Mouse (Mus musculus) neural tube, embryonic 15.5 days (tissue): ENCODE results near the gene Lrrc23. TPM values are rescaled to one million over a fixed set of nuclear protein-coding genes. Genes with fewer than 3 reads are reported as not detected.

ENCODE experiments used
- ATAC-seq: fragments of 200-750 bp; cut with Nextera tagmentation; 2 replicates; pipeline ENCODE4 v1.8.0; 2017; ENCODE audit warnings: mild to moderate bottlenecking, moderate TSS enrichment, moderate library complexity; ENCODE audit not compliant: low FRiP score
- H3K27ac ChIP-seq: fragments of 300-500 bp; sonication (generic); replicated peaks from 2 replicates; pipeline ENCODE4 v1.5.1; 2015; ENCODE audit warnings: mild to moderate bottlenecking, inconsistent platforms
- H3K27me3 ChIP-seq: fragments of 300-500 bp; sonication (generic); replicated peaks from 2 replicates; pipeline ENCODE4 v1.6.1; 2015; ENCODE audit warnings: inconsistent platforms
- H3K36me3 ChIP-seq: fragments of 300-500 bp; sonication (generic); 2 replicates; pipeline ENCODE4 v1.6.1; 2015; ENCODE audit warnings: inconsistent platforms
- H3K4me1 ChIP-seq: fragments of 300-500 bp; sonication (generic); 2 replicates; pipeline ENCODE4 v1.6.1; 2015; ENCODE audit warnings: inconsistent platforms
- H3K4me2 ChIP-seq: fragments of 300-500 bp; sonication (generic); 2 replicates; pipeline ENCODE4 v1.6.1; 2015; ENCODE audit warnings: inconsistent platforms, mild to moderate bottlenecking, moderate library complexity
- H3K4me3 ChIP-seq: fragments of 300-500 bp; sonication (generic); replicated peaks from 2 replicates; pipeline ENCODE4 v1.5.1; 2015; ENCODE audit warnings: mild to moderate bottlenecking, inconsistent platforms
- H3K9ac ChIP-seq: fragments of 300-500 bp; sonication (generic); replicated peaks from 2 replicates; pipeline ENCODE4 v1.6.1; 2015; ENCODE audit warnings: mild to moderate bottlenecking, inconsistent platforms
- H3K9me3 ChIP-seq: fragments of 300-500 bp; sonication (generic); replicated peaks from 2 replicates; pipeline ENCODE4 v1.6.1; 2016; ENCODE audit warnings: inconsistent platforms
- whole genome bisulfite sequencing: fragments of 180-500 bp; shearing (Covaris S2); methylation state at CpG from one replicate; pipeline ENCODE4 v1.1.7; 2015; ENCODE audit warnings: mixed read lengths; 5-methylcytosine and 5-hydroxymethylcytosine counted together
- polyA plus RNA-seq: library from polyadenylated mRNA; unstranded; fragments of >200 nt; fragmentation: Nextera tagmentation; extraction: Ambion mirVana; gene quantifications from 2 replicates; pipeline ENCODE4 v1.2.1, GENCODE M21; 2015

The Lrrc23 gene
- 1.5 and 1.7 TPM in 2 replicates for polyA plus RNA-seq

DNA sequence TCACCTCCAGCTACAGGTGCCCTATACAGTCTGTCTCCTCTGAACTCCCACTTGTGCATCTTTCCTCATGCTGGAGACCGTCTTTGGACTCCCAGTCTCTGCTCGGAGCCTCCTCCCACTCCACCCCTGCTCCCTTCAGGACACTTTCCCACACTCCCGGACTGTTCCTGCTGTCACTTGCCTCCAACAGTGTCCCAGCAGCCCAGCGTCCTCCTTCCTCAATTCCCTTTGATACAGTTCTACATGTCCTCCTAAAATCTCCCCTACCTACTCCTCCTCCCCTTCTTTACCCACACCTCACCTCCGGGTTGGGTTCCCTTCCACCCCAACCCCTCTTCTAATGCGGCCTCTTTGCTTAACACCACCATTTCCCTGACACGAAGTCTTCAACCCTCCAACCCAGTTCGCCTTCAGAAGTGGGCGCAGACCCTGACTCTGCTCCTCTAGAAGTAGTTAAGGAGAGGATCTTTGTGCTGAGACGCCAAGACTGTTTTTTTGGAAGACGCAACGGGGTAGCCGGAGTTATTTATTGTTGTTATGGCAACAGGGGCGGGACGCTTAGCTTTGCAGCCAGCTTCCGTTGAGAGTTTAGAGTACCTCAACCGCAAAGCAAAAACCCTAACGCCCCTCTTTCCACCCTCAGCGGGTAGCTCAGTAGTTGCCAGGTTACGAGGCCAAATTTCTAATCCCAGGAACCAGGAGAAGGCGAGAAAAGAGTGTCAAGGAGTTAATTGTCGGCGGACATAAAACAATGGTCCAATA is at the start of gene Lrrc23:
Gene Lrrc23, minus strand, starts transcription at position 506 of the 762 bp plus-strand sequence.
- H3K27me3 ChIP-seq: 0 out of 2 replicates have a peak, but pooled peaks cover 4% of the 10 kb centered on the region
- WGBS: 3% methylated on average over 23 of the region's 23 CpGs
- H3K36me3 ChIP-seq: no peaks in the 10 kb centered on the region
- peaks cover 22% of the 10 kb centered on the region for H3K4me1 ChIP-seq
- peak; percentile 62; the same call in 1 of the 2 replicates for ATAC-seq
- H3K9me3 ChIP-seq: no peaks in the 10 kb centered on the region
- H3K4me2 ChIP-seq: peak within 1 kb of the TSS; percentile 71
- H3K4me3 ChIP-seq: peak within 1 kb of the TSS; percentile 39
- H3K9ac ChIP-seq: peak within 1 kb of the TSS; percentile 32; the same call in 1 of the 2 replicates
- no peak within 1 kb of the TSS; the same call in 1 of the 2 replicates for H3K27ac ChIP-seq

DNA sequence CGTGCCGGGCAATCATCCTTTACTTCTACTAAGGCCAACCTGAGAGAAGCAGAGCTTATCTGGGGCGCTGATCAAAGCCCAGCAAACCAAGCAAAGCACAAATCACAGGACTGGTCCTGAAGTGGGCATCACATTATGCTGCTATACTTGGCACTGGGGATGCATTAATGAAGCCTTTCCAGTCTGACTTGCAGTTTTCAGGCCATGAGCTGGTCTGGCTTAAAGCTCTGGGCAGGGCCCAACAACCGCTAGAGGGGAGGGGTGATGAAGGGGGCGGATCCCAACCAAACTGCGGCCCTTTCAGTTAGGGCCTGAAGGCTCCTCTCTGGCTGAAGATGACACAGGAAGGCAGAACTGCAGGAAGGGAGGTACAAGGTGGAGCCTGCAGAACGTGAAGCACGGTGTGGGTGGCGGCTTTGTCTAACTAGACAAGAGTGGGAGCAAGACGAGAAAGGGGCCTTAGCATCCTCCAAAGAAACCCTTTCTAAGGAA is 48.6 kb upstream of the Lrrc23 start:
- Histone ChIP-seq H3K9me3 (no peaks in the 10 kb centered on the region), H3K27me3 (no peaks in the 10 kb centered on the region), H3K36me3 (peaks cover 32% of the 10 kb centered on the region), H3K4me3 (peak overlapping the region; percentile 75), H3K9ac (peak overlapping the region; percentile 68), H3K4me2 (peak overlapping the region; percentile 90), H3K27ac (peak overlapping the region; percentile 90), H3K4me1 (peaks cover 23% of the 10 kb centered on the region)
- no peak for ATAC-seq
- 21% methylated on average over 10 of the region's 10 CpGs for WGBS

DNA sequence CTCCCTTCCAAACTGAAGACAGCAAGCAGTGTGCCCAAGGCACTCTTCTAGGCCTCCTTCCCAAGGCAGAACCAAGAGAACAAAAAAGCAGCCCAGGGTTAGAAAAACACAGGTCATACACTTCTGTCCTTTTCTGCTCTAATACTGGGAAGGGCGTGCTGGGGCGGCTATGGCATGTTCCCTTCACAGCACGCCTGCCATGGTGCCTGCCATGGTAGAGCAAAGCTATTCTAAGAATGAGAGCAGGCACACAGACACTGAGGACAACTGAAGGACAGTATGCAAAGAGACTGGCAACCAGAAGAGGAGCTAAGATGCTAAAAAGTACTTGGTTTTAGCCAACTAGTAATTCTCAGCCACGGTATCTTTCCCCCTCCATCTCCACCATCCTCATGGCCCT is 42.5 kb upstream of the Lrrc23 start:
- H3K4me2 ChIP-seq: no peak overlapping the region
- H3K27me3 ChIP-seq: no peaks in the 10 kb centered on the region
- H3K9ac ChIP-seq: no peak overlapping the region
- 94% methylated on average over 4 of the region's 4 CpGs for WGBS
- H3K36me3 ChIP-seq: peaks cover 93% of the 10 kb centered on the region
- H3K4me3 ChIP-seq: no peak overlapping the region
- no peak for ATAC-seq
- H3K4me1 ChIP-seq: peaks cover under 1% of the 10 kb centered on the region; the same call in 1 of the 2 replicates
- H3K27ac ChIP-seq: no peak overlapping the region
- H3K9me3 ChIP-seq: no peaks in the 10 kb centered on the region

DNA sequence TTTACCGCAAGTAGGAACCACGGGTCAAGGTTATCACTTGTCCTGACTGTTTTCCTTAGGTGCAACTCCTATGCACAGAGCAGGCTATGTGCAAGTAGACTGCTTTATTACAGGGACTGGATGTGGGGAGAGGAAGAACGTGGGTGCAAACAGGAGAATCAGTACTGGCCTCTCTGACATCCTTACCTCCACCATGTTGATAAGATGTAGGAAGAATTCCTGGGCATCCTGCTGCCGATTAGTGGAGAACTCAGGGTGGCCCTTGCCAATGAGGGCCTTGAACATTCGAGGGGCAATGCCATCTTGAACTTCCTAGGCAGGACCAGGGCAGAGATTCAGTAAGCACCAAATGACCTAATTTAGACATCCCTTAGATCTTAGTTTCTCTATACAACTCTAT is 41.4 kb upstream of the Lrrc23 start:
- no peak for ATAC-seq
- no peak overlapping the region for H3K4me2 ChIP-seq
- no peaks in the 10 kb centered on the region for H3K4me1 ChIP-seq
- H3K4me3 ChIP-seq: no peak overlapping the region
- 96% methylated on average over 5 of the region's 5 CpGs for WGBS
- H3K27ac ChIP-seq: no peak overlapping the region
- H3K9ac ChIP-seq: no peak overlapping the region
- H3K36me3 ChIP-seq: peaks cover 100% of the 10 kb centered on the region
- H3K9me3 ChIP-seq: no peaks in the 10 kb centered on the region
- H3K27me3 ChIP-seq: no peaks in the 10 kb centered on the region

DNA sequence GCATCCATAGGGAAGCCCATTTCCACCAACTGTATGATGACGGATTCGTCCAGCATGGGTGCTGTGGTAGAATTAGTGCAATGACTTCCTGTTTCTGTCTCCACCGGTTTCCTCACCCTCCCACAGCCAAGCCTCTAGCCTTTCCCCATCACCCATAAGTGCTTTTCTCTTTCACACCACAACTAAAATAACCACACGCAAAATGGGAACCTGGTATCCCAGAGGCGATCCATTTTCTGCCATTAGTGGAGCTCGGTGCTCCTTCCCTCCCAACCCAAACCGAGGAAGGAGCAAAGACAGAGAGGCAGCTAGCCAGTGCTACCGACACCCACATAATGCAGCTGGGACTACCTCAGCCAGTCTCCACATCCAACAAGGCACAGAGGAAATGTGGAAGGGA is 38.4 kb upstream of the Lrrc23 start:
- H3K4me1 ChIP-seq: peaks cover 16% of the 10 kb centered on the region
- no peaks in the 10 kb centered on the region for H3K27me3 ChIP-seq
- H3K36me3 ChIP-seq: peaks cover 76% of the 10 kb centered on the region
- no peak overlapping the region for H3K9ac ChIP-seq
- no peak overlapping the region for H3K27ac ChIP-seq
- H3K4me3 ChIP-seq: no peak overlapping the region
- H3K4me2 ChIP-seq: no peak overlapping the region
- ATAC-seq: no peak
- no peaks in the 10 kb centered on the region for H3K9me3 ChIP-seq
- 91% methylated on average over 8 of the region's 8 CpGs for WGBS

DNA sequence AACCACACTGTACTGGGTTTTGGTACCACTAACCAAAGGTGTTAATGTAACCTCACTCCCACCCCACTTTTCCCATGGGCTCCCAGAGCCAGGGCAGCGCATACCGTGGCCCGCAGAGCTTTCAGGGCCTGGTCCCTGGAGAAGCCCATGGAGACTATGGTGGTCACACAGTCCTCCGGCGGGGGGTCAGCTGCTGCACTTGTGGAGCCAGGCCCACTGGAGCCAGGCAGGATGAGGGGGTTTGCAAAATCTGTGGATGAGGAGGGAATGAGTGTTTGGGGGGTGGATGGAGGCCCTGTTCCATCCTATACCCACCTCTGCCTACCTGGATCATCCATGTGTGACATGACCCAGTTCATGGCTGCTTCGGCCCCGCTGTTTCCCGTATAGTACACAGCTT is 38.0 kb upstream of the Lrrc23 start:
- Histone ChIP-seq H3K4me3 (no peak overlapping the region), H3K27me3 (no peaks in the 10 kb centered on the region), H3K9me3 (no peaks in the 10 kb centered on the region), H3K4me1 (peaks cover 20% of the 10 kb centered on the region), H3K27ac (no peak overlapping the region), H3K36me3 (peaks cover 72% of the 10 kb centered on the region), H3K4me2 (no peak overlapping the region), H3K9ac (no peak overlapping the region)
- ATAC-seq: no peak
- WGBS: 96% methylated on average over 8 of the region's 8 CpGs

DNA sequence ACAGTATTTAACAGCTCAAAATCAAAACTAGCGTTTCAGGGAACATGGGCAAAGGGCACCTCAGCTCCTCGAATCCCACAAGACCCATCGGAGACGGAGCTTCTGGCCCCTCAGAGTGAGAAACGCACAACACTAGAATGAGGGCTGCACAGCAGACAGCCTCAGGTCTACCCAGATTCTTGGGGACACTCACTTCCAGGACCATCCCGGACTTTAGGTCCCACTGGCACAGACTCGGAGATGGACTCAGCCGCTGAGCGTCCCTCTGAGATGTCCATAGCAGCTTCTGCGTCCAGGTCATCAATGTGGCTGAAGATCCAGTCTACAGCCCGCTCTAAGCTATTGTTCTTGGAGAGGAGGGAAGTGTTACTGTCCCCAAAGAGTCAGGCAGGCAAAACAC is 37.6 kb upstream of the Lrrc23 start:
- Histone ChIP-seq H3K4me2 (no peak overlapping the region), H3K27me3 (no peaks in the 10 kb centered on the region), H3K4me1 (peaks cover 24% of the 10 kb centered on the region), H3K36me3 (peaks cover 67% of the 10 kb centered on the region), H3K4me3 (no peak overlapping the region), H3K9me3 (no peaks in the 10 kb centered on the region), H3K9ac (no peak overlapping the region), H3K27ac (no peak overlapping the region)
- ATAC-seq: no peak
- WGBS: 95% methylated on average over 11 of the region's 11 CpGs

DNA sequence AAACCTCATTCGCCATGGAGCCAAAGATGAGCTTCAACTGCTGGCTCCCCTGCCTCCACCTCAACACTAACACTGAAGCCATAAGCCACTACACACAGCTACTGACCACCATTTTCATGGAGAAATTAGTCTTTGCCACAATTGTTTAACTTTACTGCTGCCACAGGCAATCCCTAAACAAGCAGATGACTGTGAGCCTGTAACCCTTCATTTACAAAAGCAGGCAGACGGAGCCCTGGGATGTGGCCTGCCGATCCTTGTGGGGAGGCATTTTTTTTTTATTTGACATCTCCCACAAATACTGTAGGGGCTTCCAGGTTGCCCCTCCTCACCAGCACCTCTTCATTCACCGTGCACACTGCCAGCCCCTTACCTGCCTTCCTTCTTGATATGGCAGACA is 37.1 kb upstream of the Lrrc23 start:
- peaks cover 65% of the 10 kb centered on the region for H3K36me3 ChIP-seq

DNA sequence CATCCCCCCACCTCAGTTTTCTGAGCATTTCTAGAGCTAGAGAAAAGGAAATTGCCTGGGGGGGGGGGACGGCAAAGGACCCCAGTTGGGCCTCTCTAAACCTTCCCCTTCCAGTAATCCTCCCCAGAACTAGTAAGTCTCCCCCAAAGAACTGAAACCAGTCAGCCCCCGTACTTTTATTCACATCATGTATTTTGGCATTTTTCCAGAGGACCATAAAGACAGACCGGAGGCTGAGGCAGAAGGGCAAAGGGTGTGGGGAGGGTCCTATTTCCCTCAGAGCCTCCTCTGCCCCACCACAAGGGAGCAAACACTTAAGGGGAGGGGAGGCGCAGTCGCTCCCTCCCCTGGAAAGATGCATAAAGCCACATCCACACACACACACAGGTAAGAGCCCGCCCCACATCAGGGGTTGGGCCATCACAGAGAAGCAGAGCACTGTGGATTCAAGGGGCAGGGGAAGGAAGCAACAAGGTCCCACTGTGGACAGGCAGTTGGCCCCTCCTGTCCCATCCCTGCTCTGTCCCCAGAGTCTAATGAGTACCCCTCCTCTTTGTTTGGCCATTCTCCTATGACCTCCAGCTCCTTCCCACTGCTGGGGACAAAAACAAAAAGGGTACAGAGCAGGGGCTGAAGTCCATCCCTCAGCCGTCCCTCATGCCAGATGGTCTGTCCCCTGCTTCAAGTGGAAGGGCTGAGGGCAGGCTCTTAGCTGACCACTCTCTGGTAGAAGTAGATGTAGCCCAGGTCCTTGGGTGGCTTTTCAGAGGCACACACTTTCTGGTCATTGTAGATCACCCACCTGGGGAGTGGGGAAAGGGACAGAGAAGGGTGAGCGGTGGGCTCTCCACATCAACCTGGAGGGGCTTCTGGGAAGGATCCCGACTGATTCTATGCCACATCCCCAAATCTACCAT is 35.6 kb upstream of the Lrrc23 start:
- Histone ChIP-seq H3K27ac (peak overlapping the region; percentile 89; the same call in 1 of the 2 replicates), H3K36me3 (peaks cover 60% of the 10 kb centered on the region), H3K9me3 (no peaks in the 10 kb centered on the region), H3K27me3 (no peaks in the 10 kb centered on the region), H3K4me3 (no peak overlapping the region), H3K4me2 (peak overlapping the region; percentile 79), H3K4me1 (peaks cover 34% of the 10 kb centered on the region), H3K9ac (no peak overlapping the region)
- no peak for ATAC-seq
- 65% methylated on average over 8 of the region's 9 CpGs for WGBS

More for the DNA sequence above, 37.1 kb upstream of the Lrrc23 start:
- H3K27me3 ChIP-seq: no peaks in the 10 kb centered on the region
- 95% methylated on average over 4 of the region's 4 CpGs for WGBS
- no peak overlapping the region for H3K27ac ChIP-seq
- no peak overlapping the region for H3K4me2 ChIP-seq
- H3K4me3 ChIP-seq: no peak overlapping the region
- peaks cover 29% of the 10 kb centered on the region for H3K4me1 ChIP-seq
- no peak overlapping the region for H3K9ac ChIP-seq
- ATAC-seq: no peak
- H3K9me3 ChIP-seq: no peaks in the 10 kb centered on the region

DNA sequence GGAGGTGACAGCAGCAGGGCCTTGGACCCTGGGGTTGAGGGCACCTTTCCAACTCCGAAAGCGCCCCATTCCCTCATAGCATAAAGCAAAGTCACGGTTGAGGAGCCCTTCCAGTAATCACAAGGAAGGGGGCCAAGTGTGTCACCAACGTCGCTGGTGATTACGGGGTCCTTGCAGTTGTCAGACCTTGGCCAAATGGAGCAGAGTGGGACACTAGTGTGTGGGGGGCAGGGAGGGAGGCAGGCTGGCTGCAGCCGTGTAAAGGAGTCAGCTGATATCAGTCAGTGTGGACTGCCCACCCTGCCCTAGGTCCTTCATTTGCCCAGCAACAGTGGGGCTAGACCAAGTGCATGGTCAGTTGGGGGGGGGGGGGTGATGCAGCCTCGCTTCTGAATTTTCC is 34.9 kb upstream of the Lrrc23 start:
- ATAC-seq: peak; percentile 49
- no peaks in the 10 kb centered on the region for H3K9me3 ChIP-seq
- peaks cover 53% of the 10 kb centered on the region for H3K36me3 ChIP-seq
- H3K9ac ChIP-seq: peak overlapping the region; percentile 84; the same call in 1 of the 2 replicates
- peak overlapping the region; percentile 79 for H3K4me2 ChIP-seq
- 42% methylated on average over 8 of the region's 8 CpGs for whole genome bisulfite sequencing
- no peaks in the 10 kb centered on the region for H3K27me3 ChIP-seq
- H3K4me1 ChIP-seq: peaks cover 41% of the 10 kb centered on the region
- H3K27ac ChIP-seq: peak overlapping the region; percentile 89
- H3K4me3 ChIP-seq: peak overlapping the region; percentile 61

DNA sequence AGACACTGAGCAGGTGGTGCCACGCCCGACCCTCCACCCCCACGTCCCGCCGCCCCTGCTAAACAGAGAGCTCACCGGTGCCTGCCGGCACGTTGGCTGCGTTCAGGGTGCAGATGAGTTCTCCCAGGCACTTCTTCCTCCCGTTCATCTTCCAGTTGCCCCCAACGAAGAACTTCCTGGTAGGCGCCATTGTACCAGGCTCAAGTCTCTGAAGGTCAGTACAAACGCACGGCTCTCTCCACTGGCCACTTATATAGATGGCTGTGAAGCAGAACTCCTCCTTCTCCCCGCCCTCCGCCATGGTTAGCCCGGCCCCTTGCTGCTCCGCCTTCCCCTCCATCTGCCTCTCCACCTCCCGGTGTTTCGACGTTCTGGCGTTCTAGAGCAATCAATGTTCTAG is 34.4 kb upstream of the Lrrc23 start, which contains the start of gene Tpi1:
Gene Tpi1, minus strand, starts transcription at position 364 of the 400 bp plus-strand sequence.
- Histone ChIP-seq H3K4me3 (peak within 1 kb of the TSS; percentile 61), H3K9me3 (no peaks in the 10 kb centered on the region), H3K4me2 (peak within 1 kb of the TSS; percentile 79), H3K27me3 (no peaks in the 10 kb centered on the region), H3K36me3 (peaks cover 48% of the 10 kb centered on the region), H3K27ac (peak within 1 kb of the TSS; percentile 89), H3K9ac (peak within 1 kb of the TSS; percentile 84), H3K4me1 (peaks cover 46% of the 10 kb centered on the region)
- peak; percentile 90 for ATAC-seq
- WGBS: under 1% methylated on average over 22 of the region's 22 CpGs
